Mouse (Mus musculus) liver, embryonic 16.5 days (tissue): ENCODE measurements around the gene Foxg1. TPM values are rescaled to one million over a fixed set of nuclear protein-coding genes. Genes with fewer than 3 reads are reported as not detected.

ENCODE experiments used
- ATAC-seq: fragments of 200-750 bp; cut with Nextera tagmentation; 2 replicates; pipeline ENCODE4 v1.8.0; 2017; ENCODE audit warnings: low read depth, mild to moderate bottlenecking, moderate number of reproducible peaks, moderate library complexity
- H3K27ac ChIP-seq: fragments of 300-500 bp; sonication (generic); 2 replicates; pipeline ENCODE4 v1.5.1; 2014; ENCODE audit warnings: mild to moderate bottlenecking, low read length
- H3K27me3 ChIP-seq: fragments of 300-500 bp; sonication (generic); 2 replicates; pipeline ENCODE4 v1.6.1; 2014; ENCODE audit warnings: low read depth, low read length, mixed read lengths; ENCODE audit not compliant: control insufficient read depth, insufficient read depth
- H3K36me3 ChIP-seq: fragments of 300-500 bp; sonication (generic); 2 replicates; pipeline ENCODE4 v1.6.1; 2014; ENCODE audit warnings: mild to moderate bottlenecking; ENCODE audit not compliant: control insufficient read depth, insufficient read depth
- H3K4me1 ChIP-seq: fragments of 300-500 bp; sonication (generic); 2 replicates; pipeline ENCODE4 v1.6.1; 2014; ENCODE audit warnings: low read depth, low read length, mixed read lengths; ENCODE audit not compliant: control insufficient read depth
- H3K4me2 ChIP-seq: fragments of 300-500 bp; sonication (generic); 2 replicates; pipeline ENCODE4 v1.6.1; 2014; ENCODE audit warnings: low read depth, low read length, mixed read lengths
- H3K4me3 ChIP-seq: fragments of 300-500 bp; sonication (generic); 2 replicates; pipeline ENCODE4 v1.5.1; 2014; ENCODE audit warnings: low read depth, mild to moderate bottlenecking, low read length
- H3K9ac ChIP-seq: fragments of 300-500 bp; sonication (generic); 2 replicates; pipeline ENCODE4 v1.6.1; 2014; ENCODE audit warnings: low read depth, low read length
- H3K9me3 ChIP-seq: fragments of 300-500 bp; sonication (generic); replicated peaks from 2 replicates; pipeline ENCODE4 v1.6.1; 2016; ENCODE audit warnings: low read length; ENCODE audit not compliant: control insufficient read depth
- WGBS: fragments of 180-500 bp; shearing (Covaris S2); extraction: QIAGEN DNeasy Blood & Tissue Kit; methylation state at CpG from one replicate; pipeline ENCODE4 v1.1.7; 2014; ENCODE audit not compliant: insufficient replicate concordance; 5-methylcytosine and 5-hydroxymethylcytosine counted together
- polyA plus RNA-seq: library from polyadenylated mRNA; unstranded; fragments of >200 nt; fragmentation: Nextera tagmentation; extraction: Ambion mirVana; gene quantifications from 2 replicates; pipeline ENCODE4 v1.2.1, GENCODE M21; 2015

The Foxg1 gene
- polyA plus RNA-seq, 1 experiment from 2014 or later: not detected

DNA sequence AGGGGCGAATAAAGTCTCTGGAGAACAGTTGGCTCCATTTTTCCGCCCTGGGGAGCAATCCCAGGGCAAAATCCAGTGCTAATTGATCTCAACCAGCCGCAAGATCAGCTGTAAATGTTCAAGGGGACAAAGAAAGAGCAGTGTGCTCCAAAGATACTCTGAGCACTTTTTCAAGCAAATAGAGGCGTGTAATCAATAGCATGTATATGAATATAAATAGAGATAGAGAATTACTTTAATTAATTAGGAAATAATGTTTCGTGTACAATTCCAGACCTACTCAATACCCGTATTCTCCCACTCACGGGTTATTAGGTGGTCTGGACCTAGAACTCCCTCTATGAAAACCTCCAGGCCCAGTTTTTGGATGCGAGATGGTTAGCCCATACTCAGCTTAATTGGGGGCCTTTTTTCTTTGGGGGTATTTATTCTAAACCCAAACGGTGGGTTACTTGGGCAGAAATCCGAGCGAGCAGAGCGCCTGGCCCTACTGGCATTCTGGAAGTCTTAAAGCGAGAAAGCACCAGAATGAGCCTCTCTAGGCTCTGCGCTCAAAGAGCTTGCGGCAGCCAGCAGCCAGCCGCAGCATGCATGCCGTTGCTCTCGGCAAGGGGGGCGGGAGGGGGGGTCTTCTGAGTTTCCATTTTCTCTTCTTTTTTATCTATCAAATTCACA, 6.0 kb upstream of the Foxg1 start:
- H3K9me3 ChIP-seq: no peaks in the 10 kb centered on the region
- 1% methylated on average over 19 of the region's 19 CpGs for WGBS
- H3K4me1 ChIP-seq: no peaks in the 10 kb centered on the region
- no peak for ATAC-seq
- no peaks in the 10 kb centered on the region for H3K36me3 ChIP-seq
- H3K27me3 ChIP-seq: peaks cover 80% of the 10 kb centered on the region
- no peak overlapping the region for H3K27ac ChIP-seq
- no peak overlapping the region for H3K9ac ChIP-seq
- no peak overlapping the region for H3K4me3 ChIP-seq
- no peak overlapping the region for H3K4me2 ChIP-seq

GRCm38 (mm10) chr12:49377281-49377970, 5.0 kb upstream of the Foxg1 start:
- H3K9me3 ChIP-seq: no peaks in the 10 kb centered on the region
- H3K4me1 ChIP-seq: no peaks in the 10 kb centered on the region
- 3% methylated on average over 15 of the region's 15 CpGs for WGBS
- no peak overlapping the region for H3K9ac ChIP-seq
- no peaks in the 10 kb centered on the region for H3K36me3 ChIP-seq
- no peak overlapping the region for H3K27ac ChIP-seq
- peaks cover 90% of the 10 kb centered on the region for H3K27me3 ChIP-seq
- ATAC-seq: no peak
- H3K4me3 ChIP-seq: no peak overlapping the region
- H3K4me2 ChIP-seq: no peak overlapping the region

DNA sequence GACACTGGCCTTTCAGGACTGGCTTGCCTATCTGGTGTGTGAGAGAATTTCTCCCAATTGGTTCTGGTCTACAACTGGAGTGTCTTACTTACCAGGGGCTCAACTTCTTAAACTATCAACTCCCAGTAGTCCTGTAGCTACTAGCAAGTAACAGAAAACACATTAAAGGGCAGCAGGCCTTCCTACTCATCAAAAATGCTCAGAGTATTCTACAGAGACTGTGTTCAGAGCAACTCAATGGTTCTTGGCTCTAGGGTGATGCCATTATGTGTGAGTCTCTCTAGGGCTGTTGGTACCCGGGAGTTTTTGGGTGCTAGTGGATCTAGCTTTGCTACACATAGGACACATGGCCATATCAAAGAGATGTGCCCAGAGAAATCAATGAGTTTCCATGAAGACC, 3.5 kb upstream of the Foxg1 start:
- Histone ChIP-seq H3K9me3 (no peaks in the 10 kb centered on the region), H3K9ac (no peak overlapping the region), H3K4me1 (no peaks in the 10 kb centered on the region; the same call in 1 of the 2 replicates), H3K4me2 (no peak overlapping the region), H3K4me3 (no peak overlapping the region), H3K27me3 (peaks cover 90% of the 10 kb centered on the region), H3K36me3 (no peaks in the 10 kb centered on the region), H3K27ac (no peak overlapping the region)
- 8% methylated on average over 1 of the region's 1 CpGs for WGBS
- no peak for ATAC-seq

GRCm38 (mm10) chr12:49379446-49379845, 3.0 kb upstream of the Foxg1 start:
- H3K4me2 ChIP-seq: no peak overlapping the region
- no peaks in the 10 kb centered on the region for H3K9me3 ChIP-seq
- no peak for ATAC-seq
- no peaks in the 10 kb centered on the region for H3K36me3 ChIP-seq
- peaks cover 90% of the 10 kb centered on the region for H3K27me3 ChIP-seq
- H3K9ac ChIP-seq: no peak overlapping the region
- no peak overlapping the region for H3K4me3 ChIP-seq
- H3K4me1 ChIP-seq: no peaks in the 10 kb centered on the region; the same call in 1 of the 2 replicates
- WGBS: 3% methylated on average over 11 of the region's 11 CpGs
- no peak overlapping the region for H3K27ac ChIP-seq

- Histone ChIP-seq H3K9ac (no peak overlapping the region), H3K27me3 (peaks cover 95% of the 10 kb centered on the region), H3K4me2 (no peak overlapping the region), H3K9me3 (no peaks in the 10 kb centered on the region), H3K4me3 (no peak overlapping the region), H3K36me3 (no peaks in the 10 kb centered on the region), H3K27ac (no peak overlapping the region), H3K4me1 (no peaks in the 10 kb centered on the region; the same call in 1 of the 2 replicates)
- no peak for ATAC-seq
- 2% methylated on average over 4 of the region's 4 CpGs for WGBS
Measured at GRCm38 (mm10) chr12:49380442-49380841, 2.0 kb upstream of the Foxg1 start.

DNA sequence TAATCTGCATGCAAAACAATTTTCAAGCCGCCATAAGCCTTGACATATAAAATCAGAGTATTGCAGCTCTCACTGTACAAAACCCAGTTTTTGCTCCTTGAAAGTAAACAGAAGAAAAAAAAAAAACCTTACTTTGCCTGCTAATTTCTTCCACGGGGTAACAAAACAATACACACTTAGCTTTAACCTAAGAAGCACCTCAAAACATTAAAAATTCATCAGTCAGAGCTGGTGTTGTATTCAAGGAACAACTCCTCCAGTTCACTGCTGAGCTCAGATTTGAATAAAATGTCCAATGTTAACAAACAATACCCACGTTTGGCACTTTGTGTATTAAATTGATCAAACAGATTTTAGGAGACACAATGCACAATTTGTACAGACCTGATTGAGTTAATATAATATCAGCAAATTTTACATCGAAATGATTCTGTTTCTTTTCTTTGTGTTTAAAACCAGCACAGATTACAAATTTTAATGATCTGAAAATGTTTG, 1.4 kb upstream of the Foxg1 start:
- no peaks in the 10 kb centered on the region for H3K36me3 ChIP-seq
- H3K27me3 ChIP-seq: peaks cover 95% of the 10 kb centered on the region
- H3K9ac ChIP-seq: no peak overlapping the region
- no peak for ATAC-seq
- no peak overlapping the region for H3K27ac ChIP-seq
- 2% methylated on average over 4 of the region's 4 CpGs for WGBS
- H3K4me2 ChIP-seq: no peak overlapping the region
- H3K4me1 ChIP-seq: no peaks in the 10 kb centered on the region; the same call in 1 of the 2 replicates
- no peaks in the 10 kb centered on the region for H3K9me3 ChIP-seq
- H3K4me3 ChIP-seq: no peak overlapping the region

DNA sequence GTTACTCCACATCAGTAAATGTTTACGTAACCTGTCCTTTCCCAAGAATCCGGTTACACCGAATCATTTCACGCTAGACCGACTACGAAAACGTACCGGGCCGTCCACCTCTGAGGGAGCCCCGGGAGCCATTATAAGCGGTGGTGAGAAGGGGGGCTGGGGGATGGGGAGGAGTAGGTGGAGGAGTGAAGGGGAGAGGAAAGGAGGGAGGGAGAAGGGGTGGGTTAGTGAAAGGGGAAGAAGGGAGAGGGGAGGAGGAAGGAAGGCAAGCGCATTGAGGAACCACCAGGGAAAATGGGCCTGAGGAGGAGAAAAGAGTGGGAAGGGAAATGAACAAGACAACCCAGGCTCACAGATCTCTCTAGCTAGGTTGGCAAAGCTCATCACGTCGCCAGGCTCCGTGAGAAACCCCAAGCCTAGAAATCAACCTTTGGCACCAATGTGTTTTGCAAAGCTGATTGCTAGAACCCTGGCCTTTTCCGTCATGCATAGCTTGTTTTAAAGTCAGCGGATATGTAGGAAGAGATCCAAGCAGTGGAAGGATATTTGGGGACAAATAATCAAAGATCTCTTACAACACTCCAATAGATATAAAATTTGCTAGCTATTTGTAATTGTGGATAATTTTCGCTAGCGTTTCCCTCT, 617 bp upstream of the Foxg1 start:
- Histone ChIP-seq H3K4me1 (no peaks in the 10 kb centered on the region; the same call in 1 of the 2 replicates), H3K9ac (no peak overlapping the region), H3K4me3 (no peak overlapping the region), H3K36me3 (no peaks in the 10 kb centered on the region), H3K9me3 (no peaks in the 10 kb centered on the region), H3K27me3 (peaks cover 91% of the 10 kb centered on the region), H3K4me2 (no peak overlapping the region), H3K27ac (no peak overlapping the region)
- 1% methylated on average over 19 of the region's 19 CpGs for WGBS
- no peak for ATAC-seq

- Histone ChIP-seq H3K36me3 (no peaks in the 10 kb centered on the region), H3K4me3 (peak overlapping the region; percentile 31), H3K4me1 (no peaks in the 10 kb centered on the region; the same call in 1 of the 2 replicates), H3K9ac (no peak overlapping the region), H3K9me3 (no peaks in the 10 kb centered on the region), H3K4me2 (peak overlapping the region; percentile 44), H3K27ac (no peak overlapping the region), H3K27me3 (peaks cover 78% of the 10 kb centered on the region)
- no peak for ATAC-seq
- 1% methylated on average over 53 of the region's 67 CpGs for WGBS
Measured at GRCm38 (mm10) chr12:49383521-49384133, 1.2 kb downstream of the Foxg1 start.
